Mouse (Mus musculus) midbrain, embryonic 13.5 days (tissue): ENCODE measurements around the gene Stard3. TPM values are rescaled to one million over a fixed set of nuclear protein-coding genes. Genes with fewer than 3 reads are reported as not detected.

Source experiments
- ATAC-seq: fragments of 200-750 bp; cut with Nextera tagmentation; 2 replicates; pipeline ENCODE4 v1.8.0; 2017; ENCODE audit warnings: mild to moderate bottlenecking, moderate TSS enrichment, moderate library complexity
- H3K27ac ChIP-seq: fragments of 300-500 bp; sonication (generic); 2 replicates; pipeline ENCODE4 v1.5.1; 2015; ENCODE audit warnings: inconsistent platforms, mild to moderate bottlenecking, moderate library complexity
- H3K27me3 ChIP-seq: fragments of 300-500 bp; sonication (generic); 2 replicates; pipeline ENCODE4 v1.6.1; 2015; ENCODE audit warnings: mild to moderate bottlenecking, inconsistent platforms
- H3K36me3 ChIP-seq: fragments of 300-500 bp; sonication (generic); 2 replicates; pipeline ENCODE4 v1.6.1; 2015; ENCODE audit warnings: mild to moderate bottlenecking, inconsistent platforms
- H3K4me1 ChIP-seq: fragments of 300-500 bp; sonication (generic); replicated peaks from 2 replicates; pipeline ENCODE4 v1.6.1; 2015; ENCODE audit warnings: inconsistent platforms
- H3K4me2 ChIP-seq: fragments of 300-500 bp; sonication (generic); replicated peaks from 2 replicates; pipeline ENCODE4 v1.6.1; 2015; ENCODE audit warnings: moderate library complexity, mild to moderate bottlenecking, inconsistent platforms
- H3K4me3 ChIP-seq: fragments of 300-500 bp; sonication (generic); replicated peaks from 2 replicates; pipeline ENCODE4 v1.5.1; 2015; ENCODE audit warnings: mild to moderate bottlenecking, inconsistent platforms
- H3K9ac ChIP-seq: fragments of 300-500 bp; sonication (generic); replicated peaks from 2 replicates; pipeline ENCODE4 v1.6.1; 2015; ENCODE audit warnings: mild to moderate bottlenecking, inconsistent platforms
- H3K9me3 ChIP-seq: fragments of 300-500 bp; sonication (generic); 2 replicates; pipeline ENCODE4 v1.6.1; 2016; ENCODE audit warnings: mild to moderate bottlenecking, inconsistent platforms
- WGBS: fragments of 180-500 bp; shearing (Covaris S2); methylation state at CpG from one replicate; pipeline ENCODE4 v1.1.7; 2015; 5-methylcytosine and 5-hydroxymethylcytosine counted together
- polyA plus RNA-seq: library from polyadenylated mRNA; unstranded; fragments of >200 nt; fragmentation: Nextera tagmentation; extraction: Ambion mirVana; gene quantifications from 2 replicates; pipeline ENCODE4 v1.2.1, GENCODE M21; 2015

Gene Stard3
- polyA plus RNA-seq, 1 experiment from 2014 or later, result 46.9 TPM

DNA sequence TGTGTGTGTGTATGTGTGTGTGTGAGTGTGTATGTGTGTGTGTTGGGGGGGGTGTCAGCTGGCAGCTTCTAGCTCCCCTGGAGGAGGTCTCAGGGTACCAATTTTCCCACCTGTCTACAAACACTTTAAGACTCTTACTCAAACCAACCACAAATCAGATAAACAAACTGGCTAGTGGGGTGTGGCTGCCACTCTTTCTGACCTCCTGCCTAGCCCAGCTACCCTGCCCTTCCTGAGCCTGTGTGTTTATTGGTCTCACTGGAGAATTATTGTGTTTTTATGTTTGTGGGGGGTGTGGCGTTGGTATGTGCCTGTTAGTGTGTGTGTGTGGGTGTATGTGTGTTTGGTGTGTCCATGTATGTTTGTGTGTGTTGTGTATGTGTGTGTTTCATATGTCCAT lies 58.9 kb downstream of the Stard3 start:
- peaks cover 23% of the 10 kb centered on the region for H3K4me1 ChIP-seq
- H3K27me3 ChIP-seq, result peaks cover 27% of the 10 kb centered on the region
- H3K4me2 ChIP-seq, result no peak overlapping the region
- ATAC-seq, result no peak
- H3K36me3 ChIP-seq, result no peaks in the 10 kb centered on the region
- no peaks in the 10 kb centered on the region for H3K9me3 ChIP-seq
- H3K27ac ChIP-seq, result no peak overlapping the region
- H3K4me3 ChIP-seq, result no peak overlapping the region
- 81% methylated on average over 1 of the region's 1 CpGs for WGBS
- H3K9ac ChIP-seq, result no peak overlapping the region

DNA sequence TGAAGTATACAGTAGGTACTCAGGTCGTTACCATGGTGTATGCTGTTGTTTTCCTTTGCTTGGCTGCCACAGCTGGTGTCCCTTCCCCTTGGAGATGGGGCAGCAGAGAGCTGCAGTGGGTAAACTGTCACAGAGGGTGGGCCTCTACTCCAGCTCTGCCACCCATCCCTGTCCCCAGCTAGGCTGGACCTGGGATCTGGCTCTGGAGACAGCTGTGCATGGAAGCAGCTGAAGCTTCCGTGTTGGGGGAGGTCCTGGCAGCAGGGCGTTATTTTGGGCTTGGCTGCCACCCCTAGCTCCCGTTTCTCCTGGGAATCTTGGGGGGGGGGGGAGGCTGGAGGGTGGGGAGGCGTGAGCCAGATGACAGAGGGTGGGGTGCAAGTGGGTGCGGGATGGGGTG lies 60.1 kb downstream of the Stard3 start:
- Histone ChIP-seq H3K4me1 (peaks cover 11% of the 10 kb centered on the region), H3K4me2 (no peak overlapping the region), H3K36me3 (peaks cover 4% of the 10 kb centered on the region; the same call in 1 of the 2 replicates), H3K4me3 (no peak overlapping the region), H3K9me3 (no peaks in the 10 kb centered on the region), H3K27ac (no peak overlapping the region), H3K9ac (no peak overlapping the region), H3K27me3 (peaks cover 16% of the 10 kb centered on the region)
- ATAC-seq, result no peak
- 76% methylated on average over 5 of the region's 6 CpGs for WGBS

DNA sequence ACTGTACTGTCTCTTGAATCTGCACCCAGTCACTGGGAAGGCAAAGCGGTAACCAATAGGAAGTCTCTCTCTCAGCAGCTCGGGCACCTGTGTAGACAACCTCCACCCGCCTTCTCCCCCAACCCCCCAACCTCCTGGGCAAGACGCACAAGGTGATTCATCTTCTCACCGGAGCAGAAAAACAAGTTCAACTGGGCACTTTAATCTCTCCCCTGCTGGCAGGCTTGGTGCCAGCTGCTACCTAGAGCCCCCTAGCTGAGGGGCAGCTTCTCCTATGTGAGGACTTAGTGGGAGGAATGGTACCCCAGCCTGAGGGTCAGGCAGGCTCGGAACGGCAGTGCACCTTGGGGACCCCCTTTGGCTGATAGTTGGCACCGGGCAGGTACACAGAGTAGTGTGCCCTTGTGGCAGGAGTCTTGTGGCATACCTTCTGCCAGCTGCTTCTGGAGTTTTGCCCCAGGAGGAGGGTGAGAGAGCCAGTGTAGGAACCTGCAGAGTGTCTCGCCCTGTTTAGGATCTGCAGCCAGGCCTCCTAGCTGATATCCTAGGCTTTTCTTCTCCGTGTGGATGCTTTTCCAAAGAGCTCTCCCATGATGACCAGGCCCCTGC lies 60.9 kb downstream of the Stard3 start:
- peaks cover 4% of the 10 kb centered on the region; the same call in 1 of the 2 replicates for H3K36me3 ChIP-seq
- H3K9ac ChIP-seq, result no peak overlapping the region
- no peak for ATAC-seq
- no peak overlapping the region for H3K4me3 ChIP-seq
- H3K27ac ChIP-seq, result no peak overlapping the region
- 85% methylated on average over 10 of the region's 10 CpGs for WGBS
- H3K4me2 ChIP-seq, result no peak overlapping the region
- H3K4me1 ChIP-seq, result peaks cover 4% of the 10 kb centered on the region
- no peaks in the 10 kb centered on the region for H3K9me3 ChIP-seq
- peaks cover 9% of the 10 kb centered on the region for H3K27me3 ChIP-seq

DNA sequence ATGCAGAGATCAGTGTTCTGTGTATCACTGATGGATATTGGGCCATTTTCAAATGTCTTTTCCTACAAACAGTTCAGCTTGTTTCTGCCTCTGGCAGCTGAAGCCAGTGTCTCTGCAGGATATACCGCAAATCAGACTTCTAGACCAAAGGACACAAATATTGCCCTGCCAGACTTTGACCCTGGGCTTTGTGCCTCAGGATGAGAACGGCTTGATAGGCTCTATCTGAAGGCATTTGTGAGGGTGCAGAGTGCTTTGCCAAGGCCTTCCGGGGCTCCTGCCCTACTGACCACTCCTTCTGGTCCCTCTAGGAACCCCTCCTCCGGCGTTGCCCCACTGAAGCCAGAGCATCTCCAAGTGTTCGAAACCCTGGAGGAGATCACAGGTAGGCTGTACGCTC lies 68.4 kb downstream of the Stard3 start:
- ATAC-seq, result no peak
- no peak overlapping the region for H3K27ac ChIP-seq
- peaks cover 9% of the 10 kb centered on the region; the same call in 1 of the 2 replicates for H3K36me3 ChIP-seq
- WGBS, result 94% methylated on average over 7 of the region's 7 CpGs
- no peak overlapping the region for H3K4me3 ChIP-seq
- no peaks in the 10 kb centered on the region for H3K4me1 ChIP-seq
- H3K9me3 ChIP-seq, result no peaks in the 10 kb centered on the region
- no peaks in the 10 kb centered on the region for H3K27me3 ChIP-seq
- no peak overlapping the region for H3K4me2 ChIP-seq
- H3K9ac ChIP-seq, result no peak overlapping the region

DNA sequence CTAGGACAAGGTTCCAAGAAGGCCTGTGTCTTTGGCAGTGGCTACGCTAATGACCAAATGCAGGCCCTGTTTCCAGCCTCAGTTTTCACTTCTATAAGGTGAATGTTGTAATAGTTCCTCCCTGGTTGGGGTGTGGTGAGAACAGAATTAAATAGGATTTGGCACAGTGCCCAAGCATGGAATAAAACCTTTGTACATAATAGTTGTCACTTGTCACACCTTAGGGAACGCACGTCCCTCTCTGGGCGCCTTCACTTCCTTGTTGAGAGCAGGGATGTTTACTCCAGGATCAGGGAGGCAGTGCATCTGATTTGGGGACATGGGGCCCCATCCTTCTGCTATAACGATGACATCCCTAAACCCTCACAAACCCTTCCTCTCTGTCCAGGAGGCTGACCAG lies 70.3 kb downstream of the Stard3 start:
- Histone ChIP-seq H3K4me2 (no peak overlapping the region), H3K27ac (no peak overlapping the region), H3K4me1 (no peaks in the 10 kb centered on the region), H3K36me3 (0 out of 2 replicates have a peak, but pooled peaks cover 8% of the 10 kb centered on the region), H3K9me3 (no peaks in the 10 kb centered on the region), H3K9ac (no peak overlapping the region), H3K27me3 (no peaks in the 10 kb centered on the region), H3K4me3 (no peak overlapping the region)
- WGBS, result 88% methylated on average over 5 of the region's 5 CpGs
- ATAC-seq, result no peak

Other genes starting within 250 kb of the Stard3 start
- gene Fbxl20, start 208.0 kb upstream of the Stard3 start, polyA plus RNA-seq, result 27.0 and 33.7 TPM in 2 replicates
- 74.3 and 75.7 TPM in 2 replicates for gene Med1, start 165.1 kb upstream of the Stard3 start, polyA plus RNA-seq
- 12.2 and 12.9 TPM in 2 replicates for gene Cdk12, start 155.3 kb upstream of the Stard3 start, polyA plus RNA-seq
- gene Neurod2, start 28.7 kb upstream of the Stard3 start, polyA plus RNA-seq, result 6.7 and 9.3 TPM in 2 replicates
- 0.73 and 1.9 TPM in 2 replicates for gene Ppp1r1b, start 10.0 kb upstream of the Stard3 start, polyA plus RNA-seq
- gene Tcap, start 25.4 kb downstream of the Stard3 start, polyA plus RNA-seq, result 0.23 and 0.28 TPM in 2 replicates
- 0.23 TPM in 1 of 2 replicates, not detected in the other for gene Pnmt, start 28.1 kb downstream of the Stard3 start, polyA plus RNA-seq
- gene Pgap3, start 42.1 kb downstream of the Stard3 start, polyA plus RNA-seq, result 9.2 and 10.7 TPM in 2 replicates
- gene Erbb2, start 54.1 kb downstream of the Stard3 start, polyA plus RNA-seq, result 7.1 and 7.6 TPM in 2 replicates
- 231 and 239 TPM in 2 replicates for gene Mien1, start 80.6 kb downstream of the Stard3 start, polyA plus RNA-seq
- gene Grb7, start 88.0 kb downstream of the Stard3 start, polyA plus RNA-seq, result 0.21 and 0.24 TPM in 2 replicates
- gene Ikzf3, start 187.7 kb downstream of the Stard3 start, polyA plus RNA-seq, result 0.36 TPM in 1 of 2 replicates, not detected in the other
- 0.12 TPM in 1 of 2 replicates, not detected in the other for gene Zpbp2, start 192.7 kb downstream of the Stard3 start, polyA plus RNA-seq
- 87.0 and 97.3 TPM in 2 replicates for gene Ormdl3, start 229.0 kb downstream of the Stard3 start, polyA plus RNA-seq
- not detected in 2 replicates for gene Lrrc3c, start 239.9 kb downstream of the Stard3 start, polyA plus RNA-seq